Mouse (Mus musculus) megakaryocyte, embryonic 14.5 days (primary cell): Measurements from ENCODE around the gene Dntt.

Source experiments
- FLI1 ChIP-seq: IDR thresholded peaks from 2 replicates; pipeline ENCODE4 v1.6.1; 2012; ENCODE audit warnings: low read length, inconsistent platforms, mixed read lengths
- GATA1 ChIP-seq: IDR thresholded peaks from 3 replicates; pipeline ENCODE4 v1.6.1; 2012; ENCODE audit warnings: mixed read lengths, low read length, inconsistent platforms, borderline replicate concordance

DNA sequence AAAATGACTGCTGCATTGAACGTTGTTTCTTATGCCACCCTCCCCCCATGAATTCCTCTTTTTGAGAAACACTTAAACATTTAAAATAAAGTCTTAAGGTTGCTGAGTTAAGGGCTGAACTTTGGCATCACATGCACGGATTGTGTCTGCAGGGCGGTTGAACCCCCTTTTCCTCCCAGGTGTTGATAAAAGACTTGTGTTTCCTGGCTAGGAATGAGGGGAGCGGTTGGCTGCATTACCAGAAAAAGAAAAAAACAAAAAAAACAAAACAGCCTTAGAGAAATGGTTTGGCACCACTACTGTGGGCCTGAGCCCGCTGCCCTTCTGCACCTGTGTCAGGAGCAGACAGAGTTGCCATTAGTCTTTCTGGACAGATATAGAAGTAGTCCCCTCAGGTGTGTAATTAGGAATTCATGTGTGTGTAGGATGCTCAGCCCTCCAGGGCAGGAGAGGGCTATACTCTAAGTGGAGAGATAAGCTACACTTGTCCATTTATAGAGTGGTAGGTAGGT lies 9.9 kb upstream of the Dntt start:
- TF ChIP-seq GATA1 (no peak), FLI1 (no peak)
